Mouse (Mus musculus) urinary bladder, adult 2 months (tissue): ENCODE data around the gene Mthfd2. TPM values are rescaled to one million over a fixed set of nuclear protein-coding genes. Genes with fewer than 3 reads are reported as not detected.
"Not testable (repeated sequence)": the region's sequence is repeated elsewhere in the genome, so short reads cannot be mapped to it uniquely, and the experiment has no call there.

ENCODE experiments used
- DNase-seq: peaks from one replicate; pipeline ENCODE4 v3.0.0; 2022; ENCODE audit warnings: low spot score
- polyA plus RNA-seq: library from polyadenylated mRNA; depleted of rRNA; stranded (reverse); fragments of >200 nt; gene quantifications from 2 replicates; pipeline ENCODE4 v1.2.3, GENCODE M21; 2012; rRNA removed

The Mthfd2 gene
- polyA plus RNA-seq, result 3.2 and 4.4 TPM in 2 replicates

DNA sequence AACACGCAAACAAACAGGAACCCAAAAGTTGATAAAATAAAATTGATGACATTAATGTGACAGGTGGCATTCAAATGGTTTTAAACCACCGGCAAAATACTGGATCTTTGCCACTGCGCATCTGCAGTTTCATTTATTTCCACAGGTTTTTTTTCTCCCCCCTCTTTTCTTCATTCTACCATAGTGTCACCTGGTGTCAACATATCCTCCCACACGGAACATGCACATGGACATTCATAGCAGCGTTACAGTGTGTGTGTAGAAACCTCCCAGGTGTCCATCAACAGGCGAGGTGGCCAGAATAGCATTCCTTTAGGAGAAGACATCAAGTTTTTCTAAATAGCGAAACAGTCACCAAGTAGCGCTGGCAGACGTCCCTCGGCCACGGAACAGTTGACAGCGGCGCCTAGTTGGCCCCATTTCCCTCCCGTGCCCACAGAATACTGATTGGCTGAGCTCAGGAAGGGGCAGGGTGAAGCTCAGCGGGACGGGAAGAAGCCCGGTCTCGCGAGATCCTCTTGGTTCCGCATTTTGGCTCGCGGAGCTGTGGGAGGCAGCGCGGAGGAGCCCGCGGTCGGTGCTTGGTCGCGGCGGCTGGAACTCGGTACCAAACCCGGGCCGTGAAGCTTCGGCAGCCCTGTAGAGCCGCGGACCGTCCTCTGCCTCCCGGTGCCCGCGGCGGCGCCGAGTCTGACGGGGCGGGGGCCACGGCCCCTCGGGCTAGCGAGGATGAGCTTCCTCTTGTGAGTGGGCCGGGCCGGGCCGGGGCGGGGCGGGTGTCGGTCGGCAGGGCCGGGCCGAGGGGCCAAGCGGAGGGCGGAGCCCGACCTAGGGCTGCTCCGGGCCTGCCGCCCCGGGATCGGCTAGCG is at the start of gene Mthfd2, which contains the start of gene Mob1a:
Mthfd2 (minus strand) TSS at position 384 of the 869 bp plus-strand sequence.
Mob1a (plus strand) TSS at position 492 of the 869 bp plus-strand sequence.
- peak; percentile 92 for DNase-seq

DNA sequence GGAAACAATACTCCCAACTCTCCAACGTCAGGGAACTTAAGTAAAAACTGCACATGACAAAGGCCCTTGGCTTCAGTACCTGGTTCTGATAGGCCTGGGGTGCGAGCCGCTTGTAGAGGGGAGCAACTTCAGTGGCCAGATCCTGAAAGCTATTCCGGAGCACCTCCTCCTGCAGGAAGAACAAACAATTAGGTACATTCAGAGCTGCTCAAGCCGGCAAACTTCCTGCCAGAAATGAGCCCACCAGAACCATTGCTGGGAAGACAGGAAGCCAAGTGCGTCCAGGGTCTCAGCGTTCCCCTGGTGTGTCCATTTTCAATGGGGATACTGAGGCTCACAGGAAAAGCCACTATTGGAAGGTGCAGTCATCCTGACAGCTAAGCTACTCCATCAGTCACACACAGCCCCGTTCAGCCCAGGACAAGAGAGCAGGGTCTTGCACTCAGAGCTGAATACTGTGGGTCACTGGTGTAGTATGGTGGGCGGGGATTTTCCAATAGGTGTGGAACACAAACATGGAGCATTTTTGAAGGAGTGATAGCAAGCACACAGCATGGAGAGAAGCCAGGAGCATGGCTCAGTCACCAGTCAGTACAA is 48.1 kb upstream of the Mthfd2 start:
- DNase-seq, result no peak

DNA sequence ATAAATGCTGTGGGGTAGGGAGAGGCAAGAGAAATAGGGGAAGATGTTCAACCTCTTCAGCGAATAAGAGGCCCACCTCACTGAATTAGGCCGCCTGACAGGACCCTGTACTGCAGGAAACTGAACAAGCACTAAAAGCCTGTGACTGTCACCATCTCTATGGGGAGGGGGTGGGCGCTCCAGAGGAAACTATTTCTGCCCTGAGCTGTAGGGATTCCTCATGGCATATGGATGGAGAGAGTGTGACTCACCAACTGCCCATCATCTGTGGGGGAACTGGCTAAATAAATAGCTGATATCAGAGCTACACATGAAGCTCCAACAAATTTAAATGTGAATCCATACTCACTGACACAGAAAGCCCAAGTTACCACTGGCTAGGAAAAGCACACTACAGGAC is 45.6 kb upstream of the Mthfd2 start:
- no peak for DNase-seq

DNA sequence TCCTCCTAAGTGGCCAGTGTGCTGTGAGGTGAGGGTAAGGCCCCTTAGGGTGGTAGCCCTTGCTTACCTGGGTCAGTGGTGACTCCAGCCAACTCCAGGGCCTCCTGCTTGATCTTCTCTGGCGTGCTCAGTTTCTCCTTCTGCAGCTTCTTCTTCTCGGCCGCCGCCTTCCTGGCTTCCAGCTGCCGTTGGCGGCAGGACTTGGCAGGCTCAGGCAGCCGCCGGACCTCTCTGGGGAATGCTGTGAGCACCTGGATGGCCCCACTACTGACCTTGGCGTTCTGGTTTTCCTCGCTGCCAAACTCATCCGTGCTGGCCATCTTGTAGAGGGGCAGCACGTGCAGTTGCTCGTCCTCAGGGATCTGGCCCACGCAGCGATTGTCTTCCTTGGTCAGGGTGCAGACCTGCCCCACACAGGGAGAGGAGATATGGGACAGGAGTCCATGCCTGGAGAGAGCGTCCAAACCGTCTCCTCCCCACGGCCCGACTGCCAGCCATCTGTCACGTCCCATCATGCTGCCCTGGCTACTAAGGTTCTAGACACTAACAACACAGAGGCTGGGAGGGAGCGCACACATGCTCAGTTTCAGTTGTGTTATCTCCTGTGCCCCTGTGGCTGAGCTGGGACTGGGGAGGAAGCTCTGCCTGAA is 44.7 kb upstream of the Mthfd2 start:
- DNase-seq, result no peak

DNA sequence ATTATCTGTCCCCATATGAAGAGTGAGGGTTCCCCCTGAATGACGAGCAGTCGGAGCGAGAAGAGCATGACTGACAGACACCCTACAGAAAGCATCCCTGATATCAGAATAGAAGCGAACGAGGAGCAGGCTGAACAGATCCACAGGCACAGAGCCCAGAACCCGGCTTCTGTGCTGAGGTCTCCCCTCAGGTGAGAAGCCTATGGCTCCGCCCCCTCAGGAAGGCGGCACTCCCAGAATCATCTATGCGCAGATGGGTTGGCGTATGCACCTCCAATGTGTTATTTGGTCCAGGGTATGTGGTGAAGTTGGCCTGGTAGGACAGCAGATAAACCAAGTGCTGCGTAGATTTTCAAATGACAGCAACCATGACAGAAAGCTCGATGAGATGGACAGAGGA is 37.4 kb upstream of the Mthfd2 start:
- DNase-seq, result no peak

DNA sequence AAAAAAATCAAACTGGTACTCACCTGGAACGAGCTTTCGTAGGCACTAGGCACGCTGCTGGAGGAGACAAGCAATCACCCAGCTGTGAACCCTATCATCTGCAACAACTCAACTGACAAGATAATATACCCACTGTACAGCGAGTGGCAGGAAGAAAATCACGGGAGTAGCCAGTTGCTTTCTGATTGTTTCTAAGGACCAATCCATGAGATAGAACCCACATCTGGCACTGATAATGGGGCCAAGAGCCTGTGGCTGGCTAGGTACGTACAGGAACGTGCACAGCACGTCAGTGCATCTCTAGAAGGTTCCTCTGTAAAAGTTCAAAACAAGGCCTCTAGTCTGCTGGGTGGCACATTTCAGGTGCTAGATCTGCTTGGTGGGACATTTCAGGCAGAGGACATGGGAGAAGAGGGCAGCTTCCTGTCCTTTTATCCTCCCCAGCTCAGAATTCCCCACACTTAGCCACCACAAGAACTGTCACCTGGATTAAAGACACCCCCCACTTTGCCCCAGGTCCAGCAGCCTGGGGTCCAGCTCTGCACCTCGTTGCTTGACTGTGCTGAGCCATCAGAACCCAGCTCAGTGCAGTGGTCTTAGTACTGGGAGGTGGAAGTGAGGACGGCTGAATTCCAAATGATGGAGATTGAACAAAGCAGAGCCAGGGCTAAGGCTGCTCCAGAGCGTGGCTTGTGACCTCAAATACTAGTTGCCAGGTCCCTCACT is 36.0 kb upstream of the Mthfd2 start:
- DNase-seq, result no peak

DNA sequence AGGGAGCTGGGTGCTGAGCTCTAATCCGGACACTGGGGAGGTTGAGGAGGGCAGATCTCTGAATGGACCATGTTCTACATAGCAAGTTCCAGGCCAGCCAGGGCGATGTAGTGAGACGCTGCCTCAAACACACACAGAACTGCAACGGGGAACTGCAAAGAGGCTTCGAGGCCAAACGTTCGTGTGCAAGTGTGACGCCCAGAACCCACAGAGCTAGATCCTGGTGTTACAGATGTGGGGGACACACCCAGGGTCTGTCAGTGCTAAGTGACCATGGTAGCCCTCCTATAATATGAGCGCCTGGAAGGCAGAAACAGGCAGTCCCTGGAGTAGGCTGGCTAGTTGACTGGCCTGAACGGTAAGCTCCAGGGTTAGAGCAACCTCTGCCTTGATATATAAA is 31.7 kb upstream of the Mthfd2 start:
- DNase-seq, result no peak

DNA sequence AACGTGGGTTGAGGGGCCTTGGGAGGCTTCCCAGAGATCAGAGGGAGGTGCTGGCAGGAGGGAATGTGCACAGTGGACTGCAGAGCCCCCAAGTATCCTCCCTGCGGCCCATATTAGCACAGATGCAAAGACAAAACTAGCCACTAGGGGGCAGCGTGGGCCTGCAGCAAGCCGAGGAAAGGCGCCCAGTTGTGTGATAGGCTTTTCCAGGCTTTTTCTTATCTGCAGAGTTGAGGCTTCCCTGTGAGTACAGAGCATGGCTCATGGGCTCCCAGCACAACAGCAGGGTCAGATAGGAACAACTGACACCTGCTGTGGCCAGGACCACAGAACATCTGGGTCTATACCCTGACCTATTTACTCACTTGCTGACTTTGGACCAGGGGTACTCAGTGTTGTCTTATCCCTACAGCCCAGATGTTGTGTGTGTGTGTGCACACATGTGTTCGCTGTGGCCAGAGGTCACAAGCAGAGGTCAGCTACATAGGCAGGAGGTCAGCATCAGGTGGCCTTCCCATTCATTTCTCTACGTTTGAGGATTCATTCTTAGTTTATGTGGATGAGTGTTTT is 30.9 kb upstream of the Mthfd2 start:
- DNase-seq, result peak; percentile 69

DNA sequence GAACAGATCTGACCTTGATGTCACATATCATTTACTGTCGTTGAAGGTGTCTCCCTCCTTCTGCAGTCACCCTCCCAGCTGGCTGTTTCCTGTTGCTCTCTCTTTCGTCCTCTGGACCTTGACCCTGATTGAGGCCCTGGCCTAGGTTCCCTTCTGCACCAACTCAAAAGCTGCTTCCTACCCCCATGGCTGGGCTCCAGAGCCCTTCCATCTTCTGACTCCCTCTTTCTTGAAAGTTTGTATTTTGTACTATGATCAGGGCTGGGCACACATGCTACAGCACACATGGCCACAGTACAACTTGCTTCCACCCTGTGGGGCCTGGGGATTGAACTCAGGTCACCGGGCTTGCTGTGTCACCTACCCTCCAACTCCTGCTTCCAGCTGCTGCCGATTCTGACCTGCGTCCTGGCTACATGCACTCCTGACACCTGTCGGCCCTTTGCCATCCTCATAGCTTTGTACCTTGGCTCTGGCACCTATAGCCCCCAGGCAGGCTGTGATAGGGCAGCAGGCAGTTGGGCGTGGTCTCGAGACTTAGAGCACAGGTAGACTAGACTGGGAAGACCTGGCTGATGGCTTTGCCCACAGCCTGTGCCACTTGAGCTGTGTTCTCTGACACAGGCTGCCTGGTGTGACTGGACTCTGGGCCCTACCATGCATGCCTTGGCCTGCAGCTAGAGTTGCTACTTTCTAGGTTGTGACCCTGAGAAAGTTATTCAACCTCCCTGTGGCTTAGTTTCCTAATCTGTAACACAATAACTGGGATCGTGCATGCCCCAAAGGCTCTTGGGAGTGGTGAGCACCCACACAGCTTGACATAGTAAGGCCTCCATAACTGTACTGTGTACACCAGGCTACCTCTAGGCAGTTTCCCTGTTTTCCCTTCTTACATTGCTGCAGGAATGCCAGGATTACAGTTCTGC is 29.4 kb upstream of the Mthfd2 start:
- no peak for DNase-seq

DNA sequence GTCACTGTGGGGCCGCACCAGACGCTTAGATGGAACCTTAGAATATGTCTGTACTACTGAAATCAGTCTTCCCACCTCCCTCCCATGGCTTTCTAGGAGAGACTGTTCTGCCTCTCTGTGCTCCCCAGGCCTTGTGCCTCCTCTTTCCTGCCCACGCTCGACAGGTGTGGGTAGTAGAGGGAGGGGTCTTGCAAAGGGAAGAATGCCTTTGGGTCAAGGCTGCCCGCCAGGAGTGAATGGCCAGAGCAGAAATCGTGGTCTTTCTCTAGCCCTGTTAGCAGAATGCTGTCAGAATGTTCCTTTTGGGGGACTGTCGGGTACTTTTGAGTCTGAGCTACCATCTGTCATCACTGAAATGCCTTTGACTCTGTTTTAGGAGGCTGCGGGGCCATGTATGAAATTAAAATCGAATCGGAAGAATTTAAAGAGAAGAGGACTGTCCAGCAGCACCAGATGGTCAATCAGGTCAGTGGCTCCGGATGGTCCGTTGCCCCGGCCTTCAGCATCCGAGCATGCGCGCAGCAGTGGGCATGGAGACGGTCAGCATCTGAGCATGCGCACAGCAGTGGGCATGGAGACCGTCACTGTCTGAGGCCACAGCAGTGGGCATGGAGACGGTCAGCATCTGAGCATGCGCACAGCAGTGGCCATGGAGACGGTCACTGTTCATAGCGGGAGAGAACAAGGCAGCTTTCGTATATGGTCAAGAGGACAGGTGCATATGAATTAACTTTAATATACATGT is 27.1 kb upstream of the Mthfd2 start:
- no peak for DNase-seq

DNA sequence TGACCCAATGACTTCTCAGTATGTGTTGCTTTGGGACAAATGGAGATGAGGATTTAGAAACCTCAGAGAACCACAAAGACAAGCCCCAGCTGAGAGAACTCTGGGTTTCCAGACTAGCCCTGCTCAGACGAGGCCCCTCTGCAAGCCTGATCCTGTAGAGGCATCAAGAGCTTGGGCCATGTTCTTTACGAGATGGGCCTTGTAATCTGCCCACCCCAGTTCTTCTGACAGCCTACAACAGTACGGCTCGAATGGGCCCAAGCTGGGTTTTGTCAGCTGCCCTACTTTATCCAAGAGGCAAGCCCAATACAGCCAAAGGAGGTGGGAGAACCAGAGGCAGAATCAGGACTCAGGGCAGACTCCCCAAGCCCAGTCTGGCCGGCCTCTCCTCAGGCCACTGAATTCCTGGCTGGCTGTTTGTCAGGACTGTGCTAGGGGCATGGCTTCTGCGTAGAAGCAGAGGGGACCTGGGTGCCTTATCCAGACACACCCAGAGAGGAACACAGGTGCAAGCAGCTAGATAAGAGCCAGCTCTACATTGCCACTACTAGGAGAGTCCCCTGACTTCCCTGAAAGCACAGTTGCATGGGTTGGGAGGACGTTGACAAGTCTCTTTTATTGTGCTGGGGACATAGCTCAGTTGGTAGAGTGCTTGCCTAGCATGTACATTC is 25.9 kb upstream of the Mthfd2 start:
- no peak for DNase-seq

DNA sequence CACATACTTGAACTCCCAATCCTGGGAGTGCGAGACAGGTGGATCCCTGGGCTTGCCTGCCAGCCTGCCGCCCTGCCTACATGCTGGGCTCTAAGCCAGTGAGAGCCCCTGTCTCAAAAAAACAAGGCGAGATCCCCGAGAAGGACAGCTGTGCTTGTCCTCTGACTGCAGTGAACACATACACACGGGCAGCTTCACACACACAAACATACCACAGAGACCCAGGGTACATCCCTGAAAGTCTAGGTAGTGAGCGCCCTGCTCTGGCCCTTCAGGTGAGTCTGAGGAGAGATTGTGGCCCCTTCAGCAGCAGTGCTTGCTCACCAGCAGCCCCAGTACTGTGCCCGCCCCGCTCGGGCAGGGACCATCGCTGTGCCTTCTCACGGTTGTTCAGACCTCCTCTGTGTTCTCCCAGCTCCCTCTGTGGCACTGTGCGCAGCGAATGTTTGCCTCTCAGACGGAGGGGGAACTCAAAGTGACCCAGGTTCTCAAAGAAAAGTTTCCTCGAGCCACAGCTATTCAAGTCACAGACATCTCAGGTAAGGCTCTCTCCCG is 25.2 kb upstream of the Mthfd2 start:
- no peak for DNase-seq

DNA sequence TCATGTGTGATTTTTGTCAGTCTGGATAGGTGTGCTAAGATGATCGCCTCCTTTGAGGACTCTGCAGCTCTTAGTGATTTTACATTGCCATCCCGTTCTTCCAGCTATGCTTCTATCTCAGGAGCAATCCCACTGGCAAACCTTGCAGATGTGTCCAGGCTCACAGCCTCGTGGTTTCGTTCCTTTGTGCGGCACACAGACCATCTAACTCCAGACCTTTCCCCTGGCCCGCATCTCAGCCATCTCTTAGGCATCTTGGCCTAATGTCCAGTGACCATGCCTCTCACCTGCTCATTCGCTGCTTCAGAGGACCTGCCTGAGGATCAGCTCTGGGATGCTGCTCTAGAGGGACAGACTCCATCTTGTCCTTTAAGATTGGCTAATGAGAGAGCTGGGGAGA is 24.5 kb upstream of the Mthfd2 start:
- no peak for DNase-seq

DNA sequence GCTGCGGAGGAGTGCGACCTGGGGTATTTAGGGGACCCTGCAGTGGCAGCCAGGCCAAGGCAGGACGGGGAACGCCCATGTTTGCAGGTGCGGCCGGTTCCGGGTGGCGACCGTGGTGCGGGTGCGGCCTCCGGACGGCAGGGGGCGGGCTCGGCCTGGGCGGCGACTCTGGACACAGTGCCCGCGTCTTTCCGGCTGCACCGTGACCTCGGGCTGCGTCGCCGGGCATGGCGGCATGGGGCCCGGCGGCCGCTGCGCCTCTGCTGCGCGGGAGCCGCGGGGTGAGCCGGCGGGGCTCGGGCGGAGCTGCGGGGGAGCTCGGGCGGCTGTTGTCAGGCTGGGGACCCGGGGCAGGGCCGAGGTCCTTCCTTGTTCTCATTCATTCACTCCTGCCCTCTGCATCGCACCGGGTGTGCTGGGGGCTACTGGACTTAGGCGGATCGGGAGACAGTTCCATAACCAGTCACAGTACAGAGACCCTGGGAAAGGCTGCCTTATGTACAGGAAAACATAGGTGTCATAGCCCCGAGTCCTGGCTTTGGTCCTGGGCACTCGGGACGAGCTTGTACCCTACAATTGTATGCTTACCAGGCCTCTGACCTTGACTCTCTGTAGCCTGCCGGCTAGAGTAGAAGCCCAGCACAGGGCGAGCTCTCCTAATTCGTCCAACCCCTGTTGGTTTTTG is 23.7 kb upstream of the Mthfd2 start:
- peak; percentile 97 for DNase-seq

DNA sequence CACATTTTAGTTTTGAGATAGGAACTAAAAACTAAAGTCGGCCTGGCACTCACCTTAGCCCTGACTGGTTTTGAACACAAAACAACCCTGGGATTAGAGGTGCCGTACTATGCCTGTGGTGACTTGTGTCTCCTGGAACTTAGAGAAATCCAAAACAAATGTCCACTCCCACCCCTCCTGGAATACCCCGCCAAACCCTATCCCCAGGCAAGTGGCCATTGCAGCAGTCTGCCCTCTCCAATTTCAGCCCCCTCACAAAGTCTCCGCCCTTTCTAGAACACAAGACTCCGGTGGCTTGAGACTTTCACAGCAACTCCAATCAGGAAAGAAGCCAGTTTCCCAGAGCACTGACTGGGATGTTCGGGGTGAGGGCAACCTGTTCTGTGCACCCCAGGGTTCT is 23.2 kb upstream of the Mthfd2 start, which contains the start of gene Bola3:
Bola3 (plus strand) TSS at position 275 of the 400 bp plus-strand sequence.
- DNase-seq, result no peak

DNA sequence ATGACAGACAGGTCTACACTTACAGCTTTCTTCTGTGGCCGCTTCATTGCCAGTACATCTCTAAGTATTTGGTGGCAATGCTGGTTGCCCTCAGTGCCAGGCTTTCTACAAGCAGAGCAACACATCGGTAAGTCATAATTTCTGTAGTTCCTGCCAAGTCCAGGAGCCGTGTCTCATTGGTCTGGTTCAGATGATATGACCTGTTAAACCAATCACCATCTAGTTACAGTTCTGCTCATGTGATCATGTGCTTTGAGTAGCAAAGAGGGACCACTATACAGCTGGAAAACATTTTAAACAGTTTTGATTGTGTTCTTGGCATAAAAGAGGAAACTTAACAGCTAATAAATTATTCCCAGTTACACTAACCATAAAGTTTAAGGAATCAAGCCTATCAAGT is 22.2 kb upstream of the Mthfd2 start:
- no peak for DNase-seq

DNA sequence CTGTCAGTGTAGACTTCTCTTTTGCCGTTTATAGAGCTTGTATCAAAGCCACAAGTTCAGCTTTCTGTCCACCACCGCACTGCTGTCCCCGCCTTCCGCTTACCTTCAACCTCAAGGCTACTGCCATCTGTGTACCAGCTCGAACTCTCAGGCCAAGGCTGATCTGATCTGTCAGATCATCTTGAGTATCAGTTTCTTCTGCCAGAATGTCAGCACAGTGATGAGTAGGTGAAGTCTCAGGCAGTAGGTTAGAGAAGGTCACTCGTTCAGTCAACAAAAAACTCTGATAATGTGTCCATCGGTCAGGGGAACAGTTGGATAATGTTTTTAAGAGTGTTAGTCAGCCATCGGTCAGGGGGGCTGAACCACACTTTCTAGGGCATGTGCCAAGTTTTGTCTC is 19.6 kb upstream of the Mthfd2 start:
- DNase-seq, result not testable (repeated sequence)

DNA sequence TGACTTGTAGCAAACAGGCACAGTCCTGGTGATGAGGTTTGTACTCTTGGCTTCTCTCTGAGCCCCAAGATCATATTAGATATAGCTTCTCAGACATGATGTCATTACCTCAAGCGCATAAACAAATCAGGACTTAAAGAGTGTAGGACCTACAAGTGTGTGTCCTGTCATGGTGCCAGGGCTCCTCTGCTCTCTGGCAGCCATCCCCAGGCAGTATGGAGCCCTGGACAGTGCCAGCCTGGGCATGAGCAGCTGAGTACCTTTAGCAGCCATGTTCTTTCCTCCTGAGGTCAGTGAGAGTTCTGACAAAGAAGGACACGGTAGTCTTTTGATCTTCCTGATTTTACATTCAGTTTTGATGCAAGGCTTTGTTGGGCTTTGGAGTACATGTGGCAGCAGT is 17.2 kb upstream of the Mthfd2 start:
- DNase-seq, result no peak
